Mouse (Mus musculus) neural tube, embryonic 14.5 days (tissue): ENCODE data around the gene Chd9. TPM values are rescaled to one million over a fixed set of nuclear protein-coding genes. Genes with fewer than 3 reads are reported as not detected.

ENCODE experiments used
- ATAC-seq: fragments of 200-750 bp; cut with Nextera tagmentation; 2 replicates; pipeline ENCODE4 v1.8.0; 2017; ENCODE audit warnings: low read depth, mild to moderate bottlenecking, moderate TSS enrichment, moderate library complexity
- H3K27ac ChIP-seq: fragments of 300-500 bp; sonication (generic); 2 replicates; pipeline ENCODE4 v1.5.1; 2014; ENCODE audit warnings: low read depth, mild to moderate bottlenecking, control low read depth, low read length, moderate library complexity, mixed read lengths
- H3K27me3 ChIP-seq: fragments of 300-500 bp; sonication (generic); 2 replicates; pipeline ENCODE4 v1.6.1; 2014; ENCODE audit warnings: low read length; ENCODE audit not compliant: control insufficient read depth, insufficient read depth
- H3K36me3 ChIP-seq: fragments of 300-500 bp; sonication (generic); 2 replicates; pipeline ENCODE4 v1.6.1; 2014; ENCODE audit warnings: low read length, mixed read lengths; ENCODE audit not compliant: control insufficient read depth, insufficient read depth
- H3K4me1 ChIP-seq: fragments of 300-500 bp; sonication (generic); 2 replicates; pipeline ENCODE4 v1.6.1; 2014; ENCODE audit warnings: low read length; ENCODE audit not compliant: control insufficient read depth, insufficient read depth
- H3K4me2 ChIP-seq: fragments of 300-500 bp; sonication (generic); 2 replicates; pipeline ENCODE4 v1.6.1; 2014; ENCODE audit warnings: mild to moderate bottlenecking, low read depth, low read length, control low read depth
- H3K4me3 ChIP-seq: fragments of 300-500 bp; sonication (generic); 2 replicates; pipeline ENCODE4 v1.5.1; 2014; ENCODE audit warnings: low read depth, low read length, control low read depth, mixed read lengths
- H3K9ac ChIP-seq: fragments of 300-500 bp; sonication (generic); replicated peaks from 2 replicates; pipeline ENCODE4 v1.6.1; 2014; ENCODE audit warnings: low read depth, mild to moderate bottlenecking, control low read depth, low read length, mixed read lengths
- H3K9me3 ChIP-seq: fragments of 300-500 bp; sonication (generic); 2 replicates; pipeline ENCODE4 v1.6.1; 2016; ENCODE audit warnings: low read length; ENCODE audit not compliant: control insufficient read depth
- WGBS: fragments of 180-500 bp; shearing (Covaris S2); extraction: QIAGEN DNeasy Blood & Tissue Kit; methylation state at CpG from one replicate; pipeline ENCODE4 v1.1.7; 2014; 5-methylcytosine and 5-hydroxymethylcytosine counted together
- polyA plus RNA-seq: library from polyadenylated mRNA; unstranded; fragments of >200 nt; fragmentation: Nextera tagmentation; extraction: Ambion mirVana; gene quantifications from 2 replicates; pipeline ENCODE4 v1.2.1, GENCODE M21; 2014

The Chd9 gene
- polyA plus RNA-seq, 1 experiment from 2014 or later = 112 TPM

- Histone ChIP-seq H3K27ac (no peak overlapping the region), H3K4me1 (0 out of 2 replicates have a peak, but pooled peaks cover 6% of the 10 kb centered on the region), H3K9ac (no peak overlapping the region), H3K36me3 (no peaks in the 10 kb centered on the region), H3K9me3 (no peaks in the 10 kb centered on the region), H3K4me3 (no peak overlapping the region), H3K4me2 (no peak overlapping the region), H3K27me3 (no peaks in the 10 kb centered on the region)
- 73% methylated on average over 6 of the region's 6 CpGs for WGBS
- ATAC-seq = no peak
These were observed 5.6 kb downstream of the Chd9 start for GRCm38 (mm10) chr8:90833628-90834320.

- ATAC-seq = no peak
- WGBS = 84% methylated on average over 3 of the region's 3 CpGs
- Histone ChIP-seq H3K4me3 (no peak overlapping the region), H3K27ac (no peak overlapping the region), H3K36me3 (no peaks in the 10 kb centered on the region), H3K9ac (no peak overlapping the region), H3K9me3 (no peaks in the 10 kb centered on the region), H3K4me1 (0 out of 2 replicates have a peak, but pooled peaks cover 6% of the 10 kb centered on the region), H3K27me3 (no peaks in the 10 kb centered on the region), H3K4me2 (no peak overlapping the region)
These were observed 6.1 kb downstream of the Chd9 start for GRCm38 (mm10) chr8:90834321-90834672.

- Histone ChIP-seq H3K27ac (no peak overlapping the region), H3K9me3 (no peaks in the 10 kb centered on the region), H3K9ac (no peak overlapping the region), H3K27me3 (no peaks in the 10 kb centered on the region), H3K36me3 (no peaks in the 10 kb centered on the region), H3K4me1 (0 out of 2 replicates have a peak, but pooled peaks cover 2% of the 10 kb centered on the region), H3K4me2 (no peak overlapping the region), H3K4me3 (no peak overlapping the region)
- 93% methylated on average over 6 of the region's 6 CpGs for WGBS
- no peak for ATAC-seq
These were observed 9.3 kb downstream of the Chd9 start for GRCm38 (mm10) chr8:90837440-90837839.

GRCm38 (mm10) chr8:90839725-90840714, 11.9 kb downstream of the Chd9 start:
- no peak for ATAC-seq
- no peaks in the 10 kb centered on the region for H3K4me1 ChIP-seq
- H3K4me3 ChIP-seq = no peak overlapping the region
- H3K9ac ChIP-seq = no peak overlapping the region
- H3K27ac ChIP-seq = no peak overlapping the region
- WGBS = 73% methylated on average over 11 of the region's 11 CpGs
- no peaks in the 10 kb centered on the region for H3K9me3 ChIP-seq
- no peaks in the 10 kb centered on the region for H3K36me3 ChIP-seq
- no peaks in the 10 kb centered on the region for H3K27me3 ChIP-seq
- H3K4me2 ChIP-seq = no peak overlapping the region

- Histone ChIP-seq H3K36me3 (no peaks in the 10 kb centered on the region), H3K4me1 (no peaks in the 10 kb centered on the region), H3K9me3 (no peaks in the 10 kb centered on the region), H3K27ac (no peak overlapping the region), H3K9ac (no peak overlapping the region), H3K4me2 (no peak overlapping the region), H3K27me3 (no peaks in the 10 kb centered on the region), H3K4me3 (no peak overlapping the region)
- 64% methylated on average over 13 of the region's 13 CpGs for WGBS
- no peak for ATAC-seq
These were observed 13.2 kb downstream of the Chd9 start for GRCm38 (mm10) chr8:90841321-90841720.

GRCm38 (mm10) chr8:90843127-90843526, 15.0 kb downstream of the Chd9 start:
- H3K36me3 ChIP-seq = no peaks in the 10 kb centered on the region
- no peaks in the 10 kb centered on the region for H3K27me3 ChIP-seq
- no peak overlapping the region for H3K4me2 ChIP-seq
- H3K4me1 ChIP-seq = no peaks in the 10 kb centered on the region
- no peak overlapping the region for H3K27ac ChIP-seq
- H3K9me3 ChIP-seq = no peaks in the 10 kb centered on the region
- WGBS = 82% methylated on average over 6 of the region's 6 CpGs
- H3K4me3 ChIP-seq = no peak overlapping the region
- no peak overlapping the region for H3K9ac ChIP-seq
- no peak for ATAC-seq

GRCm38 (mm10) chr8:90844179-90844967, 16.2 kb downstream of the Chd9 start:
- WGBS = 81% methylated on average over 9 of the region's 9 CpGs
- H3K27ac ChIP-seq = no peak overlapping the region

GRCm38 (mm10) chr8:90847980-90848379, 19.8 kb downstream of the Chd9 start:
- H3K4me1 ChIP-seq = 0 out of 2 replicates have a peak, but pooled peaks cover 4% of the 10 kb centered on the region
- no peak for ATAC-seq
- H3K4me2 ChIP-seq = no peak overlapping the region
- H3K4me3 ChIP-seq = no peak overlapping the region
- H3K27ac ChIP-seq = no peak overlapping the region
- no peaks in the 10 kb centered on the region for H3K9me3 ChIP-seq
- H3K36me3 ChIP-seq = no peaks in the 10 kb centered on the region
- H3K9ac ChIP-seq = no peak overlapping the region
- H3K27me3 ChIP-seq = no peaks in the 10 kb centered on the region
- 91% methylated on average over 7 of the region's 7 CpGs for WGBS

More at GRCm38 (mm10) chr8:90844179-90844967, 16.2 kb downstream of the Chd9 start:
- no peaks in the 10 kb centered on the region for H3K27me3 ChIP-seq
- H3K9me3 ChIP-seq = no peaks in the 10 kb centered on the region
- no peak overlapping the region for H3K9ac ChIP-seq
- H3K4me2 ChIP-seq = no peak overlapping the region
- no peak overlapping the region for H3K4me3 ChIP-seq
- ATAC-seq = no peak
- no peaks in the 10 kb centered on the region for H3K36me3 ChIP-seq
- no peaks in the 10 kb centered on the region for H3K4me1 ChIP-seq
